Mouse (Mus musculus): ENCODE measurements at regions not wholly inside any gene's neighbourhood (a gene's known extent, or its start where the extent isn't known, plus 50 kb on each side); places are given as distances from the start of the nearest gene placed in this dataset.

DNA sequence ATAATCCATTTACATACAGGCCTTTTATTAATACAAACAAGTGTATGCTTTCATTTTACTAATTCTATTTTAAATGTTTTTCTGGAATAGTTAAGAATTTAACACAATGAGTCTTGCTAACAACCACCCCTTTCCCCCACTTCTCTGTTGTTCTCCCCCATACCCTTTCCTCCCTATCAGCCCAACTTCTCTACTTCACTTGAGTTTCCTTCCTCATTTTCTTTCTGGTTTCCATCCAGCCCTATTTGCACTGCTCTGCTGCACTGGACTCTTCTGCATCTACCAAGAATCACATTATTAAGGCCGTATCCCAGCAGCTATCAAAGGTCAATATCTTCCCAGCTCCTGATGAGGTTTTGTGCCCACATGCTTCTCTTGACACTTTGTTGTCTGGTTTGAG, 145.9 kb downstream of the Fam174a start:
- TF ChIP-seq CTCF (conservative IDR thresholded peaks at IDR 0.05; ENCODE audit: insufficient read depth, insufficient read length, low read depth, low read length) (no peak), POLR2A (IDR thresholded peaks at IDR 0.05; ENCODE audit: low read depth, low read length) (no peak)
